Mouse (Mus musculus): Measurements from ENCODE around the gene Btk. TPM values are rescaled to one million over a fixed set of nuclear protein-coding genes. Genes with fewer than 3 reads are reported as not detected.
"Not testable (repeated sequence)": the region's sequence is repeated elsewhere in the genome, so short reads cannot be mapped to it uniquely, and the experiment has no call there.

Btk gene
- polyA plus RNA-seq, 1 experiment: 3.0 TPM

GRCm38 (mm10) chrX:134580528-134581305, 2.7 kb downstream of the Btk start:
- no peak for DNase-seq (ENCODE audit: low spot score)

DNA sequence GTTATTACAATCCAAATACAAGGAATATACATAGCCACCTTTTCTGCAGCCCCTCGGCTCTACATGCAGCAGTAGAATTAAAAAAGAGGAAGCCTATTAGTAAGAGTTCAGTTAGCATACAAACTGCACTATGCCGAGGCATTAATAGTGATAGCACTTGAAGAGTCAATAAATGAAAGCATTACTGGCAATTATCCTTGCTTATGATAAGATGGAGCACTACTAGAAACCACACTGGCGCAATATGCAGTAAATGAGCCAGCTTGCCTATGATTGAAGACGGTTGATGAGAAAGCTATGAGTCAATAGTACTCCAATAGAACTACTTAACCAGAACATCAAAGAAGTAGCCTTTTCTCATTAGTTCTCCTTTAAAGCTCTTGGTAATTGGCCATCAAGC, 5.5 kb downstream of the Btk start:
- DNase-seq (ENCODE audit: low spot score): no peak

GRCm38 (mm10) chrX:134566536-134567222, 16.7 kb downstream of the Btk start:
- no peak for DNase-seq (ENCODE audit: low spot score)

DNA sequence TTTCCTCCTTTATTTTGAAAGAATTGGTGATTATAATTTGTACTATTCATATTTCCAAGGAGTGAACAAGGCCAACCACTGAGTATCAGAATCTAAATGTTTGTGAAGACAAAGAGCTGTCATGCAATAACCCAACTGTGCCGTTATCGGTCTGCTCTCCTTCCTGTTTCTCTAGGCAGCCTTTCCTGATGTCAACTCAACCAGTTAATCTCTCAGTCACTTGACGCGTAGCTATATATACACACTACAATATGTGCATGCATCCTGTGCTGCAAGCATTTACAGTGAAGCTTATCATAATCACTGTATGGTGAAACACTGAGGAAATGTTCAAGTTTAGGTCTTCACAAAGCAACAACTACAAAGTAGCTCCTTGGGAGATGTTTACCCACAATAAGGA, 19.0 kb downstream of the Btk start:
- no peak for DNase-seq (ENCODE audit: low spot score)

- no peak for DNase-seq (ENCODE audit: low spot score)
These were observed 28.9 kb downstream of the Btk start for GRCm38 (mm10) chrX:134554425-134554824.

DNA sequence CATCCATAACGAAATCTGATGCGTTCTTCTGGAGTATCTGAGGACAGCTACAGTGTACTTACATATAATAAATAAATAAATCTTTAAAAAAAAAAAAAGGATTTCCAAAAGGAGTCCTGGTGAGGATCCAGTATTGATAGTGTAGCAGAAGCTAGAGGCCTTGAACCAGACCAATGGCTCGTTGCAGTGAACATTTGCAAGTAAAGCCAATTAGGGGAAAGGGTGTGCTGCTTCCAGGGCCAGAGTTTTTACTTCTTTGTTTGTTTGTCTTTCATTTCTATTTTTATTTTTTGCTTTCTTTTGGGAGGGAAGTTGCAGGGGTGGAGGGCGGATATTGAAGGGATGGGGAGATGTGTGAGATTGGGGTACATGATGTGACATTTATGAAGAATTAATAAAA, 30.0 kb downstream of the Btk start:
- DNase-seq (ENCODE audit: low spot score): no peak

GRCm38 (mm10) chrX:134550903-134551302, 32.5 kb downstream of the Btk start:
- no peak for DNase-seq (ENCODE audit: low spot score)

- DNase-seq (ENCODE audit: low spot score): no peak
These were observed 36.0 kb downstream of the Btk start for GRCm38 (mm10) chrX:134547330-134547729.

- no peak for DNase-seq (ENCODE audit: low spot score)
These were observed 41.4 kb downstream of the Btk start for GRCm38 (mm10) chrX:134541955-134542308.

DNA sequence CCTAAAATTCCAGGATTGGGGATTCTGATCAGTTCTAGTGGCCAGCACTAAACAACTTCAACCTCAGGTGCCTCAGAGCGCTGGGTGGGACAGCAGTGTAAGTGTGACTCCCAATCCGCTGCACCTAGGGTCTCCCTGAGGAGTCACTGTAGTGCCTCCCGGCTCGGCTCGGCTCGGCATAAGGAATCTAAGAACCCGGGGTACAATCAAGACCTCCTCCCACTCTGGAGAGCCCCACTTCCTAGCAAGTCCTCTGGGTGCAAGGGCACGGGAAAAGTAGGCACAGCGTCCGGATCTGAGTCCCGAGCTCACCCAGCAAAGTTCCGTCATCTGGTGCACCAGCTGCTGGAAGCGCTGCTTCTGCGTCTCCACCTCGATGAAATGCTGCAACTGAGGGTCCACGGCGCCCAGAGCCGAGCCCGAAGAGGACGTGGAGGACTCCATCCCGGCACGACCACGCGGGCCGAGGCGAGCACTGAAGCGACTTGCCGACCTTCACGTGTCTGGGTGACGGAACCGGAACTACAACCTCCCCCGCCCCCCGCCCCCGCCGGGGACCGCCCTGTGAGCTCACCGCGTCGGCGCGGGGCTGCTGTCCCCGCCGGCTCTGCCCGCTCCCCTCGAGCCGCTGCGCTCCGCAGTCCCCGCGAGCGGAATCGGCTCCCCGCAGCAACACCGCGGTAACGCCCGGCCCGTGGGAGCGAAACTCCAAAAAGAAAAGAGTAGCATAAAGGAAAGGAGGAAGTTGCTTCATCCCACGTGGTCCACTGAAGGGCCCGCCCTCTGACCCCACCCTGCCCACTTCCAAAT, 42.0 kb downstream of the Btk start, which contains the start of gene Timm8a1:
Gene Timm8a1, minus strand, starts transcription at position 721 of the 810 bp plus-strand sequence.
- DNase-seq (ENCODE audit: low spot score): peak; percentile 44

DNA sequence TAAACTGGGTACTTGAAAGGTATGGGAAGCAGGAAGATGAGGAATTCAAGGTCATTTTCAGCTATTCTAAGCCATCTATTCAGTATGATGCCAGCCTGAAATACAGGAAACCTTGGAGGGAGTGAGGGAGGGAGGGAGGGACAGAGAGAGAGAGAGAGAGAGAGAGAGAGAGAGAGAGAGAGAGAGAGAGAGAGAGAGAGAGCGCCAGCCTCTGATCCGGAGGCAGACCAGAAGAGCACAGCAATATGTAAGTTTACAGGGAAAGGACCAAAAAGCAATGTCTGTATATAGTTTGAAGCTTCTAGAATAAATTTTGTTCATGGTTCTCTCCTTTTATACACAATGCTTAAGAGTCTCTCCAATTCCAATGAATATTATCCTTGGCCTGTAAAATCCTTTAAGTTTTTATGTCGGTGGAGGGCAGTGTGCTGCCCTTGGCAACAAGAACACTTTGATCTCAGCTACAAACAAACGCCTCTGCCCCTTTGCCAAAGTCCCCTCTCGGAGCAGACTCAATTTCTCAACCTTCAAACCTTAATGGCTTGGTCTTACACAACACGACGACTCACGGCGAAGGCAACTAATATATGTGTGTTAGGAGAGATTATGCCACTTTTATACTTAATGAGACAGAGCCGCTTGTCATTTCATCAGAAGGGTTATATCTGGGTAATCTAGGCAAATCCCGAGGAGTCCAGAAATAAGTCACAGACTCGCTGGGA, 42.8 kb downstream of the Btk start:
- DNase-seq (ENCODE audit: low spot score): no peak

- not testable (repeated sequence) for DNase-seq (ENCODE audit: low spot score)
These were observed 43.6 kb downstream of the Btk start for GRCm38 (mm10) chrX:134539795-134540194.

GRCm38 (mm10) chrX:134533346-134533745, 50.0 kb downstream of the Btk start:
- DNase-seq (ENCODE audit: low spot score): no peak

- no peak for DNase-seq (ENCODE audit: low spot score)
These were observed 58.1 kb downstream of the Btk start for GRCm38 (mm10) chrX:134525260-134525659.

GRCm38 (mm10) chrX:134523772-134524171, 59.6 kb downstream of the Btk start:
- no peak for DNase-seq (ENCODE audit: low spot score)

DNA sequence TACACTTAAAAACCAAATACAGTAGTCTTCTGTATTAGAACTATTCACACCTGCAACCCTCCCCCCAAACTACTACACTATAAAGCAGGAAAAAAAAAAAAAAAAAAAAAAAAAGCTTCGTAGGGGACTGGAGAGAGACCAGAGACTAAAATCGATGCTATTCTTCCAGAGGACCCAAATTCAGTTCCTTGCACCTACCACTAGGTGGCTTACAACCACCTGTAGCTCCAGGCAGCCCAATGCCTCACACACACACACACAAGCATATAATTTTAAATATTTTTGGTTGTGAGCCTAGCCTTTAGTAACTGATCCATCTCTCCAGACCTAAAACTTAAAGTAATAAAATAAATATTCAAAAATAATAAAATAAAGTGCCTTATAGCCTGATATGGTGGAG, 73.9 kb downstream of the Btk start:
- no peak for DNase-seq (ENCODE audit: low spot score)

GRCm38 (mm10) chrX:134507977-134508376, 75.4 kb downstream of the Btk start:
- DNase-seq (ENCODE audit: low spot score): no peak

GRCm38 (mm10) chrX:134500651-134501050, 82.7 kb downstream of the Btk start:
- DNase-seq (ENCODE audit: low spot score): no peak
